Mouse (Mus musculus) cerebellum, adult 9-10 months (tissue): Measurements from ENCODE around the gene Cenpt.
A peak's percentile ranks its signal among the peaks of the same experiment; 100 is the strongest.

ENCODE experiments used
- DNase-seq: peaks from one replicate; pipeline ENCODE4 v3.0.0; 2022

Cenpt gene

GRCm38 (mm10) chr8:105853178-105853577, at the start of gene Cenpt:
TSS of gene Cenpt (minus strand) at chr8:105853278.
- DNase-seq = peak; percentile 60

- DNase-seq = no peak
Measured at GRCm38 (mm10) chr8:105900941-105901616, 48.0 kb upstream of the Cenpt start.

- peak; percentile 91 for DNase-seq
Measured at GRCm38 (mm10) chr8:105900180-105900940, 47.3 kb upstream of the Cenpt start, which contains the start of gene Pskh1. TSS of gene Pskh1 (plus strand) at chr8:105900441.

- no peak for DNase-seq
Measured at GRCm38 (mm10) chr8:105897801-105898480, 44.9 kb upstream of the Cenpt start.

- DNase-seq = peak; percentile 38
Measured at GRCm38 (mm10) chr8:105893339-105893738, 40.3 kb upstream of the Cenpt start, which contains the start of gene Nrn1l. TSS of gene Nrn1l (plus strand) at chr8:105893567.

GRCm38 (mm10) chr8:105892432-105892831, 39.4 kb upstream of the Cenpt start:
- no peak for DNase-seq

GRCm38 (mm10) chr8:105890870-105891269, 37.8 kb upstream of the Cenpt start:
- no peak for DNase-seq

- DNase-seq = no peak
Measured at GRCm38 (mm10) chr8:105889756-105890465, 36.8 kb upstream of the Cenpt start.

GRCm38 (mm10) chr8:105880754-105881520, 27.9 kb upstream of the Cenpt start, which contains the start of gene Edc4:
TSS of gene Edc4 (plus strand) at chr8:105880881.
- peak; percentile 85 for DNase-seq

- peak; percentile 77 for DNase-seq
Measured at GRCm38 (mm10) chr8:105874301-105874700, 21.2 kb upstream of the Cenpt start.

- no peak for DNase-seq
Measured at GRCm38 (mm10) chr8:105866364-105867029, 13.4 kb upstream of the Cenpt start.

GRCm38 (mm10) chr8:105861951-105862350, 8.9 kb upstream of the Cenpt start:
- DNase-seq = no peak

GRCm38 (mm10) chr8:105860143-105860981, 7.3 kb upstream of the Cenpt start, which contains the start of gene Nutf2:
TSS of gene Nutf2 (plus strand) at chr8:105860580.
- peak; percentile 97 for DNase-seq

- peak; percentile 36 for DNase-seq
Measured at GRCm38 (mm10) chr8:105859314-105859713, 6.2 kb upstream of the Cenpt start.

GRCm38 (mm10) chr8:105858495-105858894, 5.4 kb upstream of the Cenpt start:
- no peak for DNase-seq

- peak; percentile 44 for DNase-seq
Measured at GRCm38 (mm10) chr8:105856168-105856835, 3.2 kb upstream of the Cenpt start.

- peak; percentile 63 for DNase-seq
Measured at GRCm38 (mm10) chr8:105855248-105856167, 2.4 kb upstream of the Cenpt start.

- DNase-seq = peak; percentile 93
Measured at GRCm38 (mm10) chr8:105854715-105855216, 1.7 kb upstream of the Cenpt start, which contains the start of gene Thap11. TSS of gene Thap11 (plus strand) at chr8:105855132.
